Mouse (Mus musculus) lung, postnatal 0 days (tissue): ENCODE measurements at regions not wholly inside any gene's neighbourhood (a gene's known extent, or its start where the extent isn't known, plus 50 kb on each side); places are given as distances from the start of the nearest gene placed in this dataset.

ENCODE experiments used
- ATAC-seq: fragments of 200-750 bp; cut with Nextera tagmentation; 2 replicates; pipeline ENCODE4 v1.8.0; 2017; ENCODE audit warnings: moderate library complexity
- DNase-seq: peaks from one replicate; pipeline ENCODE4 v3.0.0-alpha.2; 2016; ENCODE audit warnings: low spot score
- H3K27ac ChIP-seq: fragments of 300-500 bp; sonication (generic); 2 replicates; pipeline ENCODE4 v1.5.1; 2014; ENCODE audit warnings: antibody characterized with exemption, mild to moderate bottlenecking, low read length, mixed read lengths
- H3K27me3 ChIP-seq: fragments of 300-500 bp; sonication (generic); replicated peaks from 2 replicates; pipeline ENCODE4 v1.6.1; 2014; ENCODE audit warnings: low read length, mixed read lengths; ENCODE audit not compliant: insufficient read depth
- H3K36me3 ChIP-seq: fragments of 300-500 bp; sonication (generic); 2 replicates; pipeline ENCODE4 v1.6.1; 2014; ENCODE audit warnings: low read length, mixed read lengths; ENCODE audit not compliant: insufficient read depth
- H3K4me1 ChIP-seq: fragments of 300-500 bp; sonication (generic); 2 replicates; pipeline ENCODE4 v1.6.1; 2014; ENCODE audit warnings: antibody characterized with exemption, low read depth, low read length, mixed read lengths; ENCODE audit not compliant: insufficient read depth
- H3K4me2 ChIP-seq: fragments of 300-500 bp; sonication (generic); replicated peaks from 2 replicates; pipeline ENCODE4 v1.6.1; 2014; ENCODE audit warnings: low read depth, mild to moderate bottlenecking, low read length, moderate library complexity, mixed read lengths
- H3K4me3 ChIP-seq: fragments of 300-500 bp; sonication (generic); 2 replicates; pipeline ENCODE4 v1.5.1; 2014; ENCODE audit warnings: low read depth, low read length
- H3K9ac ChIP-seq: fragments of 300-500 bp; sonication (generic); replicated peaks from 2 replicates; pipeline ENCODE4 v1.6.1; 2014; ENCODE audit warnings: low read depth, mild to moderate bottlenecking
- H3K9me3 ChIP-seq: fragments of 300-500 bp; sonication (generic); 2 replicates; pipeline ENCODE4 v1.6.1; 2016; ENCODE audit warnings: low read length, mixed read lengths
- CTCF ChIP-seq: IDR thresholded peaks from 2 replicates; pipeline ENCODE4 v1.5.1; 2016; ENCODE audit warnings: antibody characterized with exemption, mild to moderate bottlenecking
- EP300 ChIP-seq: IDR thresholded peaks from 2 replicates; pipeline ENCODE4 v1.6.1; 2016; ENCODE audit warnings: antibody characterized with exemption, mild to moderate bottlenecking, control low read depth
- WGBS: fragments of 180-500 bp; shearing (Covaris S2); extraction: QIAGEN DNeasy Blood & Tissue Kit; methylation state at CpG from one replicate; pipeline ENCODE4 v1.1.7; 2014; 5-methylcytosine and 5-hydroxymethylcytosine counted together

DNA sequence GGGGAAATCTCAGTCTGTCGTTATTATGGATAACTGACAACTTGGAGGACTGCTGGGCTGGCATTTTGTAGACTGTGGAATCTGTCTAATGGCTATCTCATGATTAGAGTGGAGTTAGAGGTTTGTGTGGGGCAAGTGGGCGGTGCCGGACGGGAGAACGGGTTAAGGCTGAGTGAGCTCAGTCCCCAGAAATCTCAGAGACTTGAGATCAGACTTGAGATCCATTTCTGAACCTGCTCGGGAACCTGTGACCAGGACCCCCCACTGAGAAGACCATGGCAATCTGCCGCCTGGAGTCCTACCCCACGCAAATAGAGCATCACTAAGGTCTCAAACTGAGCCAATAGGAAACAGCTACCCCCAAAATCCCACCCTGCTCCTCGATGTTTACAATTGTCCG lies 306.0 kb downstream of the Irs2 start:
- no peak overlapping the region for H3K4me3 ChIP-seq
- no peaks in the 10 kb centered on the region for H3K9me3 ChIP-seq
- 73% methylated on average over 10 of the region's 10 CpGs for WGBS
- H3K36me3 ChIP-seq: no peaks in the 10 kb centered on the region
- no peak for DNase-seq
- H3K27me3 ChIP-seq: no peaks in the 10 kb centered on the region
- H3K4me2 ChIP-seq: no peak overlapping the region
- TF ChIP-seq EP300 (no peak), CTCF (no peak)
- no peaks in the 10 kb centered on the region for H3K4me1 ChIP-seq
- ATAC-seq: no peak
- no peak overlapping the region for H3K27ac ChIP-seq
- no peak overlapping the region for H3K9ac ChIP-seq

GRCm38 (mm10) chr8:10701648-10702061 lies 306.6 kb downstream of the Irs2 start:
- Histone ChIP-seq H3K9ac (no peak overlapping the region), H3K4me2 (no peak overlapping the region), H3K36me3 (no peaks in the 10 kb centered on the region), H3K4me1 (no peaks in the 10 kb centered on the region), H3K27ac (no peak overlapping the region), H3K27me3 (no peaks in the 10 kb centered on the region), H3K4me3 (no peak overlapping the region), H3K9me3 (no peaks in the 10 kb centered on the region)
- ATAC-seq (no peak), DNase-seq (no peak)
- 72% methylated on average over 4 of the region's 4 CpGs for WGBS
- TF ChIP-seq CTCF (no peak), EP300 (no peak)

DNA sequence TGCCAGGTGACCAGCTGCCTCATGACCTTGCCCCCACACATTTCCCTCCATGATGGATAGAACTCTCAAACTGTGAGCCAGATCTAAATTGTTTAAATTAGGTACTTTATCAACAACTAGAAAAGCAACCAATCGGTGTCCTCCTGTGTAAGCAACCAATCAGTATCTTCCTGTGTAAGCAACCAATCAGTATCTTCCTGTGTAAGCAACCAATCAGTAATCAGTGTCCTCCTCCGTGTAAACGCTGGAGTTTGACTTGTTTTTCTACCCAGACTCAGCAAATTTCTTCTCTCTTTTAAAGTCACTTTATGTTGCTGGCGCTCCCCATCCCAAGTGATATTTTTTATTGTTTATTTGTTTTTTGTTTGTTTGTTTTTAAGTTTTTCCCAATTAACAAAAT lies 307.0 kb downstream of the Irs2 start:
- no peaks in the 10 kb centered on the region for H3K4me1 ChIP-seq

DNA sequence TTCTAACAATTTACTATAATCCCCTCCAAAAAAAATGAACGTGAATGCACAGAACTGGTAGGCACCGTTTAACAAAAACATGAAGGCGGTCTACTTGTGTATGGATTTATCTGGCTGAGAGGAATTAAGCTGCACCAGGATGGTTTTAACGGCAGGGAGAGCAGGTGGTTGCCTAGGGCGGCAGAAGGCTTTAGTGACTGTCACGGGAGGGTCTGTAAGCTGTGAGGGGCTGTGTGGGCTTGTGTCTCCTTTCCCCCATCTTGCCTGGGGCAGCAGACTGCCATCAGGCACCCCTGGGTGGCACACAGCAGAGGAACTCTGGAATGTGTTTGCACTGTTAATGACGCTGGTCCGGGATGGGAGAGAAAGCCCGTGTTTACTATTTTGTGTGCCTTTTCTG lies 308.6 kb downstream of the Irs2 start:
- H3K9ac ChIP-seq: no peak overlapping the region
- ATAC-seq (no peak), DNase-seq (no peak)
- H3K4me3 ChIP-seq: no peak overlapping the region
- H3K9me3 ChIP-seq: no peaks in the 10 kb centered on the region
- TF ChIP-seq CTCF: no peak
- TF ChIP-seq EP300: no peak
- no peaks in the 10 kb centered on the region for H3K27me3 ChIP-seq
- H3K36me3 ChIP-seq: no peaks in the 10 kb centered on the region
- no peak overlapping the region for H3K27ac ChIP-seq
- H3K4me2 ChIP-seq: no peak overlapping the region
- 74% methylated on average over 9 of the region's 9 CpGs for WGBS
- H3K4me1 ChIP-seq: no peaks in the 10 kb centered on the region

More for the DNA sequence above, 307.0 kb downstream of the Irs2 start:
- no peak for ATAC-seq
- no peak overlapping the region for H3K27ac ChIP-seq
- no peak overlapping the region for H3K4me3 ChIP-seq
- DNase-seq: no peak
- no peak for TF ChIP-seq EP300
- no peak for TF ChIP-seq CTCF
- 74% methylated on average over 4 of the region's 4 CpGs for WGBS
- no peak overlapping the region for H3K4me2 ChIP-seq
- H3K36me3 ChIP-seq: no peaks in the 10 kb centered on the region
- H3K9ac ChIP-seq: no peak overlapping the region
- no peaks in the 10 kb centered on the region for H3K9me3 ChIP-seq
- H3K27me3 ChIP-seq: no peaks in the 10 kb centered on the region

GRCm38 (mm10) chr8:10695181-10695580 lies 313.1 kb downstream of the Irs2 start:
- Histone ChIP-seq H3K36me3 (no peaks in the 10 kb centered on the region), H3K9me3 (no peaks in the 10 kb centered on the region), H3K4me1 (no peaks in the 10 kb centered on the region), H3K4me3 (no peak overlapping the region), H3K4me2 (no peak overlapping the region), H3K27ac (no peak overlapping the region), H3K9ac (no peak overlapping the region), H3K27me3 (no peaks in the 10 kb centered on the region)
- TF ChIP-seq CTCF (no peak), EP300 (no peak)
- WGBS: 77% methylated on average over 6 of the region's 6 CpGs
- ATAC-seq: no peak
- DNase-seq: no peak

DNA sequence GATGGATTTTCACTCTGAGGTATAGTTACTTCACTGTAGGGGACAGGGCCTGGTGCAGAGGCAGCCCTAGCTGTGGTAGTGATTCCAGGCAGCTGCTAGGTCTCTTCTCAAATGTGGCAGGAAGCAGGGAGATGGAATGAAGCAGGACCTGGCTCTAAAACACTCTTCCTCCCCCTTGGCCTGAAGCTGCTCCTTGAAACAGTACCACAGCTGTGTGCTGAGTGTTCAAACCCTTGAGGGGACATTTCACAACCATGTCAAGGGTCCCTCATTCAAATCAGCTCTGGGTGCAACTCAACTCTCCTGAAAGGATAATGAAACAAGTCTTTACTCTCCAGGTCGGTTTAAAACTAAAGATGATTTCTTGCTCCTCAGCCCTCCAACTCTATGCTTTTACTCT lies 317.6 kb downstream of the Irs2 start:
- Histone ChIP-seq H3K4me1 (no peaks in the 10 kb centered on the region), H3K9me3 (no peaks in the 10 kb centered on the region), H3K4me2 (no peak overlapping the region), H3K27ac (no peak overlapping the region), H3K9ac (no peak overlapping the region), H3K27me3 (0 out of 2 replicates have a peak, but pooled peaks cover 3% of the 10 kb centered on the region), H3K36me3 (no peaks in the 10 kb centered on the region), H3K4me3 (no peak overlapping the region)
- DNase-seq: peak; percentile 68
- 46% methylated on average over 1 of the region's 1 CpGs for WGBS
- TF ChIP-seq EP300: no peak
- TF ChIP-seq CTCF: no peak
- peak; percentile 73 for ATAC-seq

- Histone ChIP-seq H3K4me1 (no peaks in the 10 kb centered on the region), H3K9me3 (no peaks in the 10 kb centered on the region), H3K4me3 (no peak overlapping the region), H3K27ac (no peak overlapping the region), H3K36me3 (no peaks in the 10 kb centered on the region), H3K9ac (no peak overlapping the region), H3K27me3 (0 out of 2 replicates have a peak, but pooled peaks cover 3% of the 10 kb centered on the region), H3K4me2 (no peak overlapping the region)
- no peak for ATAC-seq
- WGBS: 75% methylated on average over 12 of the region's 12 CpGs
- TF ChIP-seq CTCF (no peak), EP300 (no peak)
- DNase-seq: no peak
These were observed 318.4 kb downstream of the Irs2 start for GRCm38 (mm10) chr8:10689881-10690280.
